Mouse (Mus musculus) monocyte, adult 2 months (primary cell): ENCODE measurements around the gene Fcho2.
A peak's percentile ranks its signal among the peaks of the same experiment; 100 is the strongest.

ENCODE experiments used
- DNase-seq, 2 experiments: peaks; one replicate each; pipeline ENCODE4 v3.0.0; 2022; ENCODE audit warnings: low spot score in 2 of 2, low read depth in 1 of 2

Gene Fcho2

DNA sequence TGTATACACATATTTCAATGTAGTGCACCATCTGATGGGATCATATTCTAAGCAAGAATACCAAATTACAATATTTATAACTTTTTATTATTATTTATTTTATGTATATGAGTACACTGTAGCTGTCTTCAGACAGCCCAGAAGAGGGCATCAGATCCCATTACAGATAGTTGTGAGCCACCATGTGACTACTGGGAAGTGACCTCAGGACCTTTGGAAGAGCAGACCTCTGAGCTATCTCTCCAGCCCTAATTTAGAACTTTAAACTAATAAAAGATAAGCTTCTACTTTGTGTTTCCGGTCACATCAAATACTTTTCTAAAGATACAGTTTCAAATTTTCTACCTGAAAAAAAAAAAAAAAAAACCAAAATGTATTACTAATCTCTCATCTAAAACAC lies 6.2 kb downstream of the Fcho2 start:
- no peak for DNase-seq

DNA sequence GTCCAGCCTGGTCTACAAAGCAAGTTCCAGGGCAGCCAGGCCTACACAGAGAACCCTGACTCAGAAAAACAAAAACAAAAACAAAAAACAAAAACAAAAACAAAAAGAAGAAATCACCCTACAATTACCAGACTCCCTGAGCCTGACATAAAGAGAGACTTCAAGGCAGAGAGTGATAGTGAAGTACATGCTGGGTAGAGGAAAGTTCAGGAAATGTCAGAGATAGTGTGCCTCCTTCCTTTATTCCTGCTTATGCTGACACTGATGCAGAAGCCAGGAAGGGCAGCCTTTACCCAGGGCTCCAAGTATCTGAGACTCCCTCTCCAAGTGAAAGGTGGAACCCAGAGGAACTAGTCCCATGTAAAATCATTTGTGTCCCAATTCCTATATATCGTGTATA lies 10.8 kb downstream of the Fcho2 start:
- DNase-seq: no peak

DNA sequence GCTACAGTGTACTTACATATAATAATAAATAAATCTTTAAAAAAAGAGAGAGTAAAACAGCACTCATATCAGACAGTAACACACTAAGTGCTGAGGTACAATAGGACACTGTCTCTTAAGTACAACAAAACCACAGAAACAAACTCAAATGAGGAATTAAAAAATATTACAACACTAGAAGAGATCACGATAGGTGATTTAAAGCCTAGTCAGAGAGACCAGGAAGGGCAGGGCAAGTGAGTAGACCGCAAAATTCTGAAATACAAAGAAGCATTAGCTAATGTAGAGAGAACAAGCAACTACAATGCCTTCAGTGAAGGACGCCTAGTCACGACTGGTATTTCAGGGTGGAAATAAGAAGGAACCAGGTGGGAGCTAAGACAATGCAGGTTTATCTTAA lies 11.6 kb downstream of the Fcho2 start:
- DNase-seq: peak in 1 of 2 experiments; percentile 40

DNA sequence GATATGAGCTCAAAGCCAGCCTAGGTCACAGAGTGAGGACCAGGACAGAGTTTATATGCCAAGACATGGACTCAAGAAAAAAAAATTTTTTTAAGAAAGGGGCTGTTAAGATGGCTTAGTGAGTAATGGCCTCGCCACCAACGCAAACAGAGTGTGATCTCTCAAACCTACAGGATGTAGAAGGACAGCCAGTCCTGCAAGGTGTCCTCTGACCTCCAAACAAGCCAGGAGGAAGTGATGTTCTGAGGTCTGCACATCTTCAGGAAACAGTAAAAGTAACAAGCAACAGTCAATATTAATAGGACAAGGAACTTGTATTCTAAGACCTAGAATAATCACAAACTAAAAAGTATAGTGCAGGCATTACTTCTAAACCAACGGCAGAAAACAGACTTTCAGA lies 12.3 kb downstream of the Fcho2 start:
- DNase-seq: no peak

DNA sequence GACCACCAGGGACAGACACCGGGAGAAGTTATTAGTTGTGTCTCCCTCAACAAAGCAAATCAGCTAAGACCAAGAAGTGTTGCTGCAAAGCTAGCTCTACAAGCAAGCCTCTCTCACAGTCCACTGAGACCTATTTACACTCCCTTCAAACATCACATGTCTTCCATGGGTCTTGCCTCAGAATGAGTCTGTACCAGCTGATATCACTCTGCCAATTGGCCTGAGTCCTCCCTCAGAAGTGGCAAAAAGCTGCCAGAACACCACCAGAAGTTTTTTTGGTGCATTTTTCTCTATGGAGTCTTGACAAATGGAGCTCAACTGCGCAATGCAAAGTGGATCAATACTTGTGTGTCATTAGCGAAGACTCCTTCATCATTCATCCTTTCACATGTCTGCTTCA lies 19.7 kb downstream of the Fcho2 start:
- no peak for DNase-seq

DNA sequence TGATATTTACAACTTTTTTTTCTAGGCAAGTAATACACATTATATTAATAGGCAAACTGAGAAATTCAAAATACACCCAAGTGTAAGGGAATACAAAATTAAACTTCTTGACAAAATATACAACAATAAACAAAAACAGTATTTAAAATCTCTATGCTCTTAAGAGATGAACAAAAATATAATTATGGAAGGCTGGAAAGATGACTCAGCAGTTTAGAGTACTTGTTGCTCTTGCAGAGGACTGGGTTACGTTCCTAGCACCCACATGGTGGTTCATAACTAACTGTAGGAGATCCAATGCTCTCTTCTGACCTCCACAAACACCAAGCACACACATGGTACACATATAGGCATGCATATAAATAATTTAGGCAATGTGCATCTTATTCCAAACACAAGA lies 22.4 kb downstream of the Fcho2 start:
- no peak for DNase-seq

DNA sequence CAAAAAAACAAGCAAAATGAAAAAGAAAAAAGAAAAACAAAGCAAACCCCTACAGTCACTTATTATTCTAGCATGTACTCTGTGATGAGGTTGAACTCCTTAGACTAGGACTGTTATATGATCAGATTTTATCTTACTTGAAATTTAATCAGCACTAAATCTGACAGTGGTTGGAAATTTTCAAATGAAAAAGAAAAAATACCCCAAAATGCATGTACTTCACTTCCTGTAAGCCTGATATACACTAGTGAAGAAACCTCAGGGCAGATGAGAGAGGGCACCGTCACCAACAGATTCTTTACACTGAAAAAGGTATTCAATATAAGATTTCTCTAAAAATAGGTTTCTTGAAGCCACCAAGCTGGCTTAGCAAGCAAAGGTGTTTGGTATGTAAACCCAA lies 23.6 kb downstream of the Fcho2 start:
- DNase-seq: no peak

DNA sequence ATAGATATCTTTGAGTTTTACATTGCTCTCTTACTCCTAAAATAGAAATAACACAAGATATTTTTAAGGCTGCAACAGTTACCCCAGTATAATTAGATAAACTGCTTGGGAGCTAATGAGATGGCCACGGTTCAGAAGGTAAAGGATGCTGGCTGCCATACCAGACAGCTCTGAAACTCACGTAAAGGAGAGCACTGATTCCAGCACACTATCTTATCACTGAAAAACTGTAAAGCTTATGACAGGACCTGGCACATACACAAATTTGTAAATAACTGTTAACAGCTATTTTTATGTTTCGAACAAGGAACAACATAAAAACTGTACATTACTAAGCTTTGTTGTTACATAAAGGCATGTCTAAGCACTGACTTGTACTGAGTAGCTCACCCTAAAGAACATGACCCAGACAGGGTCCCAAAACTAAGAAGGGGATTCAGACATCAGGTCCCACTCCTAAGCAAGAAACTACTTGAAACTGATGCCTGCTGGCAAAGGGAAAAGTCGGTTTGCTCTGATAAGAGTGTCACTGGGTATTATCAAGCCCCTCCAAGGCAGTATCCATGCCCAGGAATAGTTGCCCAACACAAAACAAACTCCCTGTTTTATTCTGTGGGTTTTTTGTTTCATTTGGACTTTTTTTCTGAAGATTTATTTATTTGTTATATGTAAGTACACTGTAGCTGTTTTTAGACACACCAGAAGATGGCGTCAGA lies 28.1 kb downstream of the Fcho2 start:
- no peak for DNase-seq

DNA sequence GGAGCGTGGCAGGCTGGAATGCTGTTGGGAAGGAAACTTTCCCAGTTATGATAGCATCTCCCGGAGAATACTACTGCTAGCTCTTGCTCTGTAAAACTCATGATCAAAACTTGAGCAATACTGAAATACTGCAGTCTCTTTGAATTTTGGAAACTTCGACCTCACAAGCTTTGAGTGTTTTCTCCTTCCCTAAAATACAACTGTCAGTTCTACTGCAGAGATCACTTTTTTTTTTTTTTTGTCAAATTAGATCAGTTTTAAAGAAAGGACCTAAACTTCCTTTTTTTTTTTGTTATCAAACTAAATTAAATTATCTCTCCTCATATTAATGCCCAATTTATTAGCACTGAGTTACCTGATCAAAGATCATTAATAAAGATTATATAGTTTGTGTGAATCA lies 37.3 kb downstream of the Fcho2 start:
- DNase-seq: no peak

DNA sequence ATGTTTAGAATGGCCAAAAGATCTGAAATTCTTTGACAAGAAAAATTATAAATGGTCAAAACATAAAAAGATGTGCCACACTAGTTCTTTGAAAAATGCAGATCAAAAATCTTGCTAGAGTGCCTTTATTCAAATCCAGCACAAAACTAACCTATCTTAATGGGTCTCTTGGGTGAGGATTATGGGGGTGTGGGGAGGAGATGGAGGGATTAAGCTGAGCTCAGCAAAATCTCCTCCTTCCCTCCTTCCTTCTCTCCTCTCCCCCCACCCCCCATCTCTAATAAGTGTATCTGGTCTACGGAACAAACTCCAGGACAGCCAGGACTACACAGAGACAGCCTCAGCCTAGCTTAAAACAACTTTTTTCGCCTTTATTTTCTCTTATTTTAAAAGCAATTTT lies 43.8 kb downstream of the Fcho2 start:
- no peak for DNase-seq

DNA sequence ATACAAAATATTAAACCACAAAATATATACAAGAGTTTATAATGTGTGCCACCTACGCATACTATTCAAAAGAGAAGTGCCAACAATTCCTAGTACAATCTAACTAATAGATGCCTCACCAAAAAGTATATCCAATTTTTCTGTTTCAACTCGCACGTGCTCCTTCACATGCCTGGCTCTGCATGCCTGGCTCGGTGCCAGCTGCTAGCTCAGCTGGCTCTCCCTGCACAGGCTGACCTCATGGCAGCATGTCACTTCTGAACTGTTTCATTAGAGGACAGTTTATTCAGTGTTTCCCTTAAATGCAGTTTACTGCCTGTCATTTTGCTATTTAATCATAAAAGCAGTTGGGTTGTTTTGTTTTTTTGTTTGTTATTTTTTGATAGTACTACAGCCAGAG lies 46.9 kb downstream of the Fcho2 start:
- DNase-seq: no peak

DNA sequence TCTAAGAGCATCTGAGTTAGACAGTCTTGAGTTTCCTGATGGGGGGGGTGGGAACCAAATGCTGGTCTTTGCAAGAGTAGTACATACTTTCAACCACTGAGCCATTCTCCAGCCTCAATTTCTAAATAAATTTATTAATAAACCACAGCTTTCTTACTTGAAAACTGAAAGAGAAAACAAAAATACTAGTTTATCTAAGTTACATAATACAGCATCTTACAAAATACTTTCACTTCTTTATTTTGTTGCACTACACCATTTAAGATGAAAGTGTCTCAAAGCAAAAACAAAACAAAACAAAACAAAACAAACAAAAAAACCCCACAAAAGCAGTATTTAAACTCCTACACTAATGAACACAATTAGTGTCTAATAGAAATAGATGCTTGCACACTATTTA lies 53.5 kb downstream of the Fcho2 start:
- no peak for DNase-seq

DNA sequence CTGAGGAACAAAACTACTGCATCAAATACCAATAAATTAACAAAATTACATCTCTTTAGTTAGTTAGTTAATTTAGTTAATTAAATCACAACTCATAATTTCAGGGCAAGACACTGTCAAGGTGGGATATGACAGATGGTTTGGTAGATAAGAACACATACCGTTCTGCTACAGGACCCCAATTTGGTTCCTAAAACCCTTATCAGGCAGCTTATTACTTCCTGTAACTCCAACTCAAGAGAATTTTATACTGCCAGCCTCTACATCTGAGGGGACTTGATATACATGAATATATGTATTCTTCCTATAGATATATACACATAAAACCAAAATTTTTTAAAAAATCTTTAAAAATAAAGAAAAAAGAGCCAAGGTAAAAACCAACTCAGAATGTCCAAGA lies 59.4 kb downstream of the Fcho2 start:
- DNase-seq: no peak

DNA sequence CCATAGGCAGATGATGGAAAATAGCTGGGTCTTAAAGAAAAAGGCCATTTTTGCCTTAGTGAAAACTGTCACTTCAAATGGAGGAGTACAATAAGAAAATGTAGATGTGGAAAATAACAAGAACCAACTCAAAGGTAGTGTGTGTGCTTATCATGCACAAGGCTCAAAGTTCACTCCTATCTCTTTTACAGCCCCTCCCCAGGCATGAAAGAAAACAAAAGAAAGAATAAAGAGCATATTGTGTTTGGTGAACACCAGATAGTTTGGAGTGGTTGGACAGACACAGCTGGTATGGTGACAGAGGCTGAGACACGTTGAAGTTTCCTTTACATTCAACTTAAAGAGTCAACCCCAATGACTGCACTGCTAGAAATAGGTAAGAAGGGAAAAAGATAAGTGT lies 70.6 kb downstream of the Fcho2 start:
- no peak for DNase-seq

DNA sequence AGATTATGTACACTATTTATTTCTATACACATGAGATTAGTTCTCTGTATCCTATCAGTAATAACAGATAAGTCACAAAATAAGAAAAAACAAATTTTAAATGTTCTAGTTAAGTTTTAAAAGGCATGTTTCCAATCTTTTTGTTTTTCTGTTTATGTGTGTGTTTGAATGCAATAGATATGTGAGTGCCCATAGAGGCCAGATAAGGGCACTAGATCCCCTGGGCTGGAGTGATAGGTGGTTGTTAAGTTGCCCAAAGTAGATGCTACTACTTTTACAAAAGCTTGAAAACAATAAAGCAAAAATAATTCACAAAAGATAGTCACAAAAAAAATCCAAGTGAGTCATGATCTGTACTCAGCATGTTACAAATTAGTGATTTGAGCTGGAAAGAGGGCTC lies 71.4 kb downstream of the Fcho2 start:
- no peak for DNase-seq

DNA sequence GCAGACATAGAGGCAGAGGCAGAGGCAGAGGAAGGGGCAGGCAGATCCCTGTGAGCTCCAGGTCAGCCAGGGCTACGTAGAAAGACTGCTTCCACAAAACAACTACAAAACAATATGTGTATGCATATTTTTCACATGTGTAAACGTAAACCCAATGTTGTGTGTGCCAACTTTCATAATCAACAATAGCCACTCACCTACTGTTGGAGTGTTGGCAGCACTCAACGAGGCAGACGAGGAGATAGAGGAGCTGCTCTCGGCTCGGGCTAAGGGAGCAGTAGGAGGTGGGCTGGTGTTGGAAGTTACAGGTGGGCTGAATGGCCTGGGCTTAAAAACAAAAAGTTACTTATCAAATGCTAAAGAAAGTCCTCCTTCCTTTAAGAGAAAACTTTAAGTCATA lies 72.0 kb downstream of the Fcho2 start:
- DNase-seq: no peak

DNA sequence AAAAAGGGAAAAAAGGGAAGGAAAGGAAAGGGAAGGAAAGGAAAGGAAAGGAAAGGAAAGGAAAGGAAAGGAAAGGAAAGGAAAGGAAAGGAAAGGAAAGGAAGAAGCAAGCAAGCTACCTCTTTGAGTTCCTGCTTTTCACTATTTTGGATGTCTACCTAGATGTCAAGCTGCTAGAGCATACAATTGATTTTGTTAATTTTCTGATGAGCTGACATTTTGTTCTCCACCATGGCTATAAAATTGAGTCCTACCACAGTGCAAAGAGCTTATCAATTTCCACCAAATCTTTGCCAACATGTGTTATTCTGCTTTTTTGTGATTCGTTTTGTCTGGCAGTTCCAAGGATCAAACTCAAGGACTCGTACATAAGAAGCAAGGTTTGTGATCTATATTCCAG lies 77.0 kb downstream of the Fcho2 start:
- no peak for DNase-seq

DNA sequence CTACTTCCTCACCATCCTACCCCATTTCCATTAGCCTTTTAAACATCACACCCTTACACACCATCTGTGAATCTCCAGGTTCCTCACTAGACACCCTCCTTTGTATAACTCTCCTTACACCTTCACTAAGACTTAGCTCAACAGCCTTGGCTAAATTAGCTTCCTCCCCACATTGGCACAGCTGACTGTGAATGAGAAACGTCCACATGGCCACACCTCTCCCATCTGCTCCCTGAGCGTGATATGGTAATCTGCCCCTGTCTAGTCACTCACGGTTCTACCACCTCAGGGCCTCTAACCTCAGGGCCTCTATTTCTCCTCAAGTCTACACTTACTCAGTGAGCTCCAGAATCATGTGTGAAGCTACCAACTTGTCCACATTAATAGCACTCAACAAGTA lies 82.0 kb downstream of the Fcho2 start:
- DNase-seq: no peak

DNA sequence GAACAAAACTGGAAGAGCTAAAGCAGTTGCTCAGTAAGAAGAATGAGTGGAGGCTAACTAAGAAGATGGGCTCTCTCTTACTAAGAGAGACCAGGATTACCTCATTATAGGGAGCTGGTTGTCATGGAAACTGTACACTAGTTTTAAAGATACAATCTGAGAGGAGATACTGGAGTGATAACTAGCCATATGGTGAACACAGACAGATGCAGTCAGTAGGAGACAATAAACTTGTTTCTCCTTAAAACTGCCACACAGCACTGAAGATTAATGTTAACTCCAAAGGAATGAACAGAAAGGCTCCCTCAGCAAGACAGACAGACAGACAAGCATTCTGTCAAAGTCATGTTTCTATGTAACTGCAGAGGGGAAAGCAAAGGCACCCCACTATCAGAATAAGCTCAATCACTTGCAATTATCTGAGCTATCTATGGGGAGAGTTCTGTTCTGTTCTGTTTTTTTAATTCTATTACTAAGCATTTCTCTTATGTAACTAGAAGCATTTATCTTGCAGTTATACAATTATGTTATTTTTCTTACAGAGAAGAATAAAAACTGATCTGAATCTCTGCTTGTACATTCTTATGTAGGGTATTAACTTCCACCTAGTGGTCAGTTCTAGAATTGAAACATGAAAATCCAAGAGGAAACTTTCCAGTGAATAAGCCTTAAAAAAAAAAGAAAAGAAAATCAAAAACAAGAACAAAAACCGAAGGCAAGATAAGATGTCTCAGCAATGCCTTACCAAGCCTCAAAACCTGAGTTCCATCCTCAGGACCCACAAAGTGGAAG lies 85.8 kb downstream of the Fcho2 start:
- DNase-seq: no peak

DNA sequence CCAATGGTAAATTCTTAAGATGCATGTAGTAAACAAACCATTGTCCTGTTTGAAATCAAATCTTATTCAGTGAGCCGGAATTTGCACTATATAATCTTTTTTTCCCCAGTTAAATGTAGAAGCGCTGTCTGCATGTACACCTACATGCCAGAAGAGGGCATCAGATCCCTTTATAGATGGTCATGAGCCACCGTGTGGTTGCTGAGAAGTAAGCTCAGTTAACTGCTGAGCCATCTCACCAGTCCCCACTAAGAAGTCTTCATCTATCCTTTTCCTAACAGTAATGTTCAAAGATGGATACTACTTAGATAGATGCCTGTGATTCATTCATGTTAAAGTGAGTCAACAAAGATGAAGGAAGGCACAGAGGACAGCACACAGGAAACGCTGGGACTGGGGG lies 88.8 kb downstream of the Fcho2 start:
- DNase-seq: no peak

DNA sequence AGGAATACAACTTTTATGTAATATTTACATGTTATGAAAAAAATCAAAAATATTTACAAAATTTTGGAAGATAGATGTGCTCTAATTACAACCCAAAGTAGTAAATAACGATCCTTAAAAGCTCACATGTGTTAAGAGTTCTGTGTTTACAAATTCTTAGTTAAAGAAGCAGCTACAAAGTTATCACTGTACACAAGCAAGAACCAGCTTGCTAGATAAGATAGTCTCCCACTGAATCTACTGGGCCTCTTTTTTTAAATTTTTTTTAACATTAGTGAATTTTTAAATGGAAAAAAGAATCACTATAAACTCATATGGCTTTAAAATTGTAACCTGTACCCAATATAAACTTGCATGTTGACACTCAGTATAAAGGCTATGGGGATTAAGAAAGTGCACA lies 91.8 kb downstream of the Fcho2 start:
- DNase-seq: no peak

DNA sequence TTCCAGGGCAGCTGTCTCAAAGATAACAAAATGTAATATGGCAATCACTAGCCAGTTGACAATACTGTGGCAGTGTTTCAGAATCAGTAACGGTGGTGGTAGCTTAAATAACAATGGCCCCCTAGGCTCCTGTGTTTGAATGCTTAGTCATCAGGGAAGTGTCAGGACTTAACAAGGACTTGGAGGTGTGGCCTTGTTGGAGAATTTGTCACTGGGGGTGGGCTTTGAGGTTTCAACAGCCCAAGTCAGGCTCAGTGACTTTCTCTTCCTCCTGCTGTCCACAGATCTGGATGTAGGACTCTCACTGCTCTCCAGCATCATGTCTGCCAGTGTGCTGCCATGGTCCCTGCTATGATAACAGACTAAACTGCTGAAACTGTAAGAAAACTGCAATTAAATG lies 93.0 kb downstream of the Fcho2 start:
- DNase-seq: no peak

DNA sequence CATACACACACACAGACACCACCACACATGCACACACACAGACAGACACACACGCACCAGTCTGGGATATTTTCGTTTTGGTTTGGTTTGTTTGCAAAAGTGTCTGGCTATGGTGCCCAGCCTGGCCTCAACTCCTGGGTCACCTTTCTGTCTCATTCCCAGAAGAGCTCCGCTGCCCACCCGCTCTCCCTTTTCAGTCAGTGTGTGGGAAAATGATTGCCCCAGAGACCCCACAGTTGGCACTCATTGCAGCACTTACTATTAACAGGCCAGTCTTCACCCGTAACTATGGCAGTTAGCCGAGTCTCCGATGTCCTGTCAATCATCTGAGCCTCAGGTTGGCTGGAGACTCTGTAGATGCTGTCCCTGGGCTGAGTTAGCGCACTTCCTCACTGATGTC lies 99.1 kb downstream of the Fcho2 start:
- no peak for DNase-seq
